Mouse (Mus musculus): ENCODE data around the gene Kifap3.

GRCm38 (mm10) chr1:163931801-163932200 is 152.4 kb downstream of the Kifap3 start:
- TF ChIP-seq POLR2A (IDR thresholded peaks at IDR 0.05; ENCODE audit: control insufficient read depth, extremely low read depth, insufficient read depth, low read length, poor library complexity) = no peak
- TF ChIP-seq CTCF (IDR thresholded peaks at IDR 0.05; ENCODE audit: borderline replicate concordance, control insufficient read depth, extremely low read depth, insufficient read depth, low read length, poor library complexity) = no peak

Measured in thymus, adult 2 months (tissue).